7 mouse cellular contexts compared by ENCODE assay signal in genomic region chr6:97463898-97464524, GRCm38 (mm10).
DNase-seq lines count a peak whose midpoint lies in the region; ATAC-seq and TF ChIP-seq lines count a peak whose summit lies in the region.

No protein-coding gene starts in this region.

- H3K4me3 ChIP-seq in bone marrow macrophage, adult 2 months (ENCODE audit: insufficient read depth, low read length) = peak overlapping the region; percentile 37
- no peak overlapping the region for H3K4me3 ChIP-seq in heart, embryonic 16.5 days (ENCODE audit: low read length)
- H3K4me3 ChIP-seq in limb, embryonic 10.5 days = no peak overlapping the region

- 37% methylated on average over 17 of the region's 17 CpGs for WGBS in heart, embryonic 16.5 days
- 64% methylated on average over 17 of the region's 17 CpGs for WGBS in limb, embryonic 10.5 days

- H3K36me3 ChIP-seq in heart, embryonic 16.5 days (ENCODE audit: control insufficient read depth, insufficient read depth) = no peaks in the 10 kb centered on the region
- H3K36me3 ChIP-seq in limb, embryonic 10.5 days = no peaks in the 10 kb centered on the region

- peak; percentile 51 for DNase-seq in CD4-positive, CD25-positive, alpha-beta regulatory T cell, adult 2 months (ENCODE audit: low read depth, low spot score)
- no peak for DNase-seq in limb, embryonic 10.5 days (ENCODE audit: low spot score)
- peak; percentile 56 for DNase-seq in naive thymus-derived CD4-positive, alpha-beta T cell, adult 2 months (ENCODE audit: low read depth)
- no peak for DNase-seq in MN1 (ENCODE audit: low spot score)
- no peak for DNase-seq in right cerebral cortex, postnatal 4 days

- H3K9ac ChIP-seq in heart, embryonic 16.5 days (ENCODE audit: low read length) = 0 out of 2 replicates have a peak overlapping the region, but pooled peaks have one; percentile 30

- H3K27me3 ChIP-seq in heart, embryonic 16.5 days (ENCODE audit: control insufficient read depth, insufficient read depth, low read length) = no peaks in the 10 kb centered on the region
- no peaks in the 10 kb centered on the region for H3K27me3 ChIP-seq in limb, embryonic 10.5 days (ENCODE audit: low read depth, poor library complexity, severe bottlenecking)

- H3K27ac ChIP-seq in bone marrow macrophage, adult 2 months (ENCODE audit: insufficient read depth, low read depth, low read length) = peak overlapping the region; percentile 100
- H3K27ac ChIP-seq in heart, embryonic 16.5 days (ENCODE audit: low read length) = peak overlapping the region; percentile 79
- H3K27ac ChIP-seq in limb, embryonic 10.5 days = peak overlapping the region; percentile 62

- peak; percentile 70 for ATAC-seq in heart, embryonic 16.5 days (replicated peaks; ENCODE audit: extremely low read depth, insufficient read depth, low FRiP score)

- H3K9me3 ChIP-seq in heart, embryonic 16.5 days (replicated peaks; ENCODE audit: control insufficient read depth, low read length) = no peaks in the 10 kb centered on the region; the same call in 1 of the 2 replicates
- no peaks in the 10 kb centered on the region for H3K9me3 ChIP-seq in limb, embryonic 10.5 days (replicated peaks)

- TF ChIP-seq POLR2A in bone marrow macrophage, adult 2 months (IDR thresholded peaks at IDR 0.05; ENCODE audit: borderline replicate concordance, low read depth, low read length) = no peak

- TF ChIP-seq CTCF in bone marrow macrophage, adult 2 months (IDR thresholded peaks at IDR 0.05; ENCODE audit: low read depth, low read length) = no peak; the same call in 1 of the 2 replicates

- peaks cover 58% of the 10 kb centered on the region for H3K4me1 ChIP-seq in bone marrow macrophage, adult 2 months (ENCODE audit: control insufficient read depth, insufficient read depth, low read length)
- peaks cover 2% of the 10 kb centered on the region; the same call in 1 of the 2 replicates for H3K4me1 ChIP-seq in heart, embryonic 16.5 days (ENCODE audit: control insufficient read depth, insufficient read depth, low read length)
- peaks cover 17% of the 10 kb centered on the region for H3K4me1 ChIP-seq in limb, embryonic 10.5 days

- H3K4me2 ChIP-seq in heart, embryonic 16.5 days (ENCODE audit: low read depth, low read length) = peak overlapping the region; percentile 44

Comparison
In these comparisons a context has a peak if more than half of its experiments do, and no peak if none do; other contexts are left out.
1. DNase-seq: peak in CD4-positive, CD25-positive, alpha-beta regulatory T cell, adult 2 months (single experiment) and naive thymus-derived CD4-positive, alpha-beta T cell, adult 2 months (single experiment); none in limb, embryonic 10.5 days (single experiment), MN1 (single experiment) and right cerebral cortex, postnatal 4 days (single experiment).
2. Peak in every context shown above with its lines, with median percentiles within 50 percentile points of each other: H3K27ac ChIP-seq.